Mouse (Mus musculus): Measurements from ENCODE around the gene Zfp9.
A peak's percentile ranks its signal among the peaks of the same experiment; 100 is the strongest.

Zfp9 gene

GRCm38 (mm10) chr6:118478957-118479708 is at the start of gene Zfp9:
TSS of gene Zfp9 (minus strand) at chr6:118479320.
- ATAC-seq (ENCODE audit: insufficient number of reproducible peaks, low FRiP score, low TSS enrichment) = peak; percentile 92

- no peak for ATAC-seq (ENCODE audit: insufficient number of reproducible peaks, low FRiP score, low TSS enrichment)
Observed at GRCm38 (mm10) chr6:118520668-118521067, 41.5 kb upstream of the Zfp9 start.

- ATAC-seq (ENCODE audit: insufficient number of reproducible peaks, low FRiP score, low TSS enrichment) = no peak
Observed at GRCm38 (mm10) chr6:118513335-118514012, 34.4 kb upstream of the Zfp9 start.

- ATAC-seq (ENCODE audit: insufficient number of reproducible peaks, low FRiP score, low TSS enrichment) = no peak
Observed at GRCm38 (mm10) chr6:118499010-118499409, 19.9 kb upstream of the Zfp9 start.

GRCm38 (mm10) chr6:118482125-118482524 is 3.0 kb upstream of the Zfp9 start:
- ATAC-seq (ENCODE audit: insufficient number of reproducible peaks, low FRiP score, low TSS enrichment) = no peak

GRCm38 (mm10) chr6:118477875-118478785 is 990 bp downstream of the Zfp9 start:
- ATAC-seq (ENCODE audit: insufficient number of reproducible peaks, low FRiP score, low TSS enrichment) = no peak

GRCm38 (mm10) chr6:118462069-118462705 is 16.9 kb downstream of the Zfp9 start:
- ATAC-seq (ENCODE audit: insufficient number of reproducible peaks, low FRiP score, low TSS enrichment) = no peak

GRCm38 (mm10) chr6:118457726-118458125 is 21.4 kb downstream of the Zfp9 start:
- no peak for ATAC-seq (ENCODE audit: insufficient number of reproducible peaks, low FRiP score, low TSS enrichment)

GRCm38 (mm10) chr6:118455042-118455631 is 24.0 kb downstream of the Zfp9 start, which contains the start of gene Zfp248:
TSS of gene Zfp248 (minus strand) at chr6:118455528.
- ATAC-seq (ENCODE audit: insufficient number of reproducible peaks, low FRiP score, low TSS enrichment) = peak; percentile 97

- no peak for ATAC-seq (ENCODE audit: insufficient number of reproducible peaks, low FRiP score, low TSS enrichment)
Observed at GRCm38 (mm10) chr6:118454452-118454851, 24.7 kb downstream of the Zfp9 start.

GRCm38 (mm10) chr6:118431502-118431901 is 47.6 kb downstream of the Zfp9 start:
- no peak for ATAC-seq (ENCODE audit: insufficient number of reproducible peaks, low FRiP score, low TSS enrichment)

- ATAC-seq (ENCODE audit: insufficient number of reproducible peaks, low FRiP score, low TSS enrichment) = no peak
Observed at GRCm38 (mm10) chr6:118426666-118427065, 52.5 kb downstream of the Zfp9 start.

GRCm38 (mm10) chr6:118419050-118419920 is 59.8 kb downstream of the Zfp9 start, which contains the start of gene Bms1:
TSS of gene Bms1 (minus strand) at chr6:118419474.
- peak; percentile 93 for ATAC-seq (ENCODE audit: insufficient number of reproducible peaks, low FRiP score, low TSS enrichment)

Data from cerebellum, adult (tissue).